Comparison of ENCODE assay signal across 9 mouse cellular contexts in the genomic region with DNA sequence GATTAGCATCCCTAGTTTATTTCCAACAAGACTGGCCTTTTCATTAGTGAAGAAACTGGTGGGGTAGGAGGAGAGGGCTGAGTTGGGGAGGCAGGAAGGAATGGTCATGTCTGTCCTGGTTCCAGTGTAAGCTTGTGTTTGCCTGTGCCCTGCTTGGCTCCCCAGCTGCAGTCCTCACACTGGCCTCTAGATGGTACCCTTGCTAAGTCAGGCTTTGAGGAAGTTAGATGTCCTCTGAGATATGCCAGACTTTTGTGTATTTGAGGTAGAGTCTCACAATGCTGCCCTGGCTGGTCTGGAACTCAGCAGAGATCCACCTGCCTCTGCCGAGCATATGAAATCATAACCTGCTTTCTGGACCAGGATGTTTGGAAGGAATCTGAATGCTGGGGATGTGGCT. TPM values are rescaled to one million over a fixed set of nuclear protein-coding genes. Genes with fewer than 3 reads are reported as not detected.
A peak's percentile ranks its signal among the peaks of the same experiment; 100 is the strongest.
DNase-seq lines count a peak whose midpoint lies in the region; ATAC-seq and TF ChIP-seq lines count a peak whose summit lies in the region.
"Had no signal": no experiment of that assay in that cellular context is flagged by ENCODE, and none has a peak within 500 bp of the region (broad histone marks: within the 10 kb centered on the region; RNA-seq: fewer than 3 reads in every experiment).

No protein-coding gene starts in this region.

- peaks cover 6% of the 10 kb centered on the region for H3K4me1 ChIP-seq in kidney, postnatal 0 days (replicated peaks; ENCODE audit: insufficient read depth, low read length)
- H3K4me1 ChIP-seq in liver, embryonic 14.5 days (replicated peaks; ENCODE audit: control insufficient read depth in 2 of 2, insufficient read depth in 2 of 2, low read length in 1 of 2): peaks cover 2 to 11% of the 10 kb centered on the region in 2 experiments; a peak in 3 of 4 replicates

- peak; percentile 87 to 90 for DNase-seq in B cell, adult 2 months
- DNase-seq in ES-CJ7 (ENCODE audit: low read depth, low spot score): peak; percentile 83
- DNase-seq in cerebellum, adult 11-12 months: peak; percentile 57
- peak; percentile 56 to 74 for DNase-seq in frontal cortex, postnatal 10 days (ENCODE audit: low spot score in 2 of 2)
- peak; percentile 86 for DNase-seq in kidney, postnatal 0 days (ENCODE audit: low spot score)
- peak; percentile 53 to 58 (median 56) for DNase-seq in liver, embryonic 14.5 days (ENCODE audit: low read depth in 3 of 3, low spot score in 3 of 3)
- peak; percentile 79 for DNase-seq in right cerebral cortex, adult 18-20 months
- peak; percentile 66 for DNase-seq in urinary bladder, postnatal 25 days (ENCODE audit: low spot score)

- TF ChIP-seq CTCF in kidney, postnatal 0 days (IDR thresholded peaks at IDR 0.05; ENCODE audit: low read depth): peak; percentile 94
- TF ChIP-seq CTCF in liver, embryonic 14.5 days (IDR thresholded peaks at IDR 0.05; ENCODE audit: low read depth): peak; percentile 92

- no peaks in the 10 kb centered on the region for H3K9me3 ChIP-seq in kidney, postnatal 0 days (replicated peaks; ENCODE audit: low read length)
- H3K9me3 ChIP-seq in liver, embryonic 14.5 days (ENCODE audit: control insufficient read depth, low read length): no peaks in the 10 kb centered on the region
- H3K9me3 ChIP-seq: limb, embryonic 13.5 days had no signal

- ATAC-seq in kidney, postnatal 0 days (replicated peaks; ENCODE audit: low FRiP score, low read depth): 0 out of 2 replicates have a peak, but pooled peaks have one; percentile 21
- ATAC-seq in liver, embryonic 14.5 days (ENCODE audit: insufficient read depth): no peak

- 0 out of 2 replicates have a peak, but pooled peaks cover 13% of the 10 kb centered on the region for H3K36me3 ChIP-seq in kidney, postnatal 0 days (ENCODE audit: insufficient read depth, low read length)
- peaks cover 7% of the 10 kb centered on the region for H3K36me3 ChIP-seq in liver, embryonic 14.5 days (replicated peaks; ENCODE audit: control insufficient read depth, insufficient read depth, low read depth)

- no peak for TF ChIP-seq EP300 in liver, embryonic 14.5 days (IDR thresholded peaks at IDR 0.05; ENCODE audit: low read depth)

- H3K4me2 ChIP-seq in kidney, postnatal 0 days (ENCODE audit: low read length): no peak overlapping the region
- no peak overlapping the region for H3K4me2 ChIP-seq in liver, embryonic 14.5 days (ENCODE audit: low read depth)
- H3K4me2 ChIP-seq: limb, embryonic 13.5 days had no signal

- no peaks in the 10 kb centered on the region for H3K27me3 ChIP-seq in kidney, postnatal 0 days (ENCODE audit: insufficient read depth, low read length)
- H3K27me3 ChIP-seq in liver, embryonic 14.5 days (ENCODE audit: control insufficient read depth, insufficient read depth, low read length): no peaks in the 10 kb centered on the region
- H3K27me3 ChIP-seq: limb, embryonic 13.5 days had no signal

- no peak overlapping the region for H3K9ac ChIP-seq in kidney, postnatal 0 days (ENCODE audit: low read depth, low read length)
- no peak overlapping the region for H3K9ac ChIP-seq in liver, embryonic 14.5 days (replicated peaks)
- H3K9ac ChIP-seq: limb, embryonic 13.5 days had no signal

- no peak overlapping the region for H3K27ac ChIP-seq in kidney, postnatal 0 days
- H3K27ac ChIP-seq in liver, embryonic 14.5 days: no peak overlapping the region
- H3K27ac ChIP-seq: limb, embryonic 13.5 days had no signal

- H3K4me3 ChIP-seq in kidney, postnatal 0 days (replicated peaks; ENCODE audit: low read depth, low read length): no peak overlapping the region
- H3K4me3 ChIP-seq in liver, embryonic 14.5 days (ENCODE audit: insufficient read depth in 1 of 2, low read depth in 2 of 2, low read length in 2 of 2): no peak overlapping the region
- H3K4me3 ChIP-seq: limb, embryonic 13.5 days had no signal

- WGBS in kidney, postnatal 0 days: 47% methylated on average over 1 of the region's 1 CpGs
- WGBS in liver, embryonic 14.5 days (ENCODE audit: insufficient replicate concordance): 10% methylated on average over 1 of the region's 1 CpGs

RNA-seq across cellular contexts. Expression of a gene that starts 3.5 kb away (rescaled TPM):
- 41.0 and 45.3 TPM in 2 replicates for polyA plus RNA-seq in kidney, postnatal 0 days (2015; fragmentation: Nextera tagmentation; extraction: Ambion mirVana)
- polyA plus RNA-seq in liver, embryonic 14.5 days (2012; rRNA removed): 5.1 and 5.3 TPM in 2 replicates
- polyA plus RNA-seq in liver, embryonic 14.5 days (2014; fragmentation: Nextera tagmentation; extraction: Ambion mirVana): 11.1 and 13.6 TPM in 2 replicates

RNA-seq across cellular contexts. Expression of a gene that starts 3.5 kb away (rescaled TPM):
- polyA plus RNA-seq in kidney, postnatal 0 days (2015; fragmentation: Nextera tagmentation; extraction: Ambion mirVana): 16.2 and 18.1 TPM in 2 replicates
- polyA plus RNA-seq in liver, embryonic 14.5 days (2012; rRNA removed): 2.9 and 3.6 TPM in 2 replicates
- 4.9 and 5.2 TPM in 2 replicates for polyA plus RNA-seq in liver, embryonic 14.5 days (2014; fragmentation: Nextera tagmentation; extraction: Ambion mirVana)

RNA-seq across cellular contexts. Expression of a gene that starts 15.1 kb away (rescaled TPM):
- 42.3 and 44.2 TPM in 2 replicates for polyA plus RNA-seq in kidney, postnatal 0 days (2015; fragmentation: Nextera tagmentation; extraction: Ambion mirVana)
- 6.8 and 7.8 TPM in 2 replicates for polyA plus RNA-seq in liver, embryonic 14.5 days (2012; rRNA removed)
- 13.4 and 14.9 TPM in 2 replicates for polyA plus RNA-seq in liver, embryonic 14.5 days (2014; fragmentation: Nextera tagmentation; extraction: Ambion mirVana)

RNA-seq across cellular contexts. Expression of a gene that starts 57.5 kb away (rescaled TPM):
- 129 and 131 TPM in 2 replicates for polyA plus RNA-seq in kidney, postnatal 0 days (2015; fragmentation: Nextera tagmentation; extraction: Ambion mirVana)
- polyA plus RNA-seq in liver, embryonic 14.5 days (2012; rRNA removed): 6.6 and 6.7 TPM in 2 replicates
- 11.9 and 14.8 TPM in 2 replicates for polyA plus RNA-seq in liver, embryonic 14.5 days (2014; fragmentation: Nextera tagmentation; extraction: Ambion mirVana)
